Comparison of ENCODE assay signal across 21 mouse cellular contexts in genomic region chr6:84431622-84431955, GRCm38 (mm10).
DNase-seq lines count a peak whose midpoint lies in the region; ATAC-seq lines count a peak whose summit lies in the region.
"Had no signal": no experiment of that assay in that cellular context is flagged by ENCODE, and none has a peak within 500 bp of the region (broad histone marks: within the 10 kb centered on the region; RNA-seq: fewer than 3 reads in every experiment).

No protein-coding gene starts in this region.

- no peak for DNase-seq in adrenal gland, postnatal 14 days
- no peak for DNase-seq in cerebellum, postnatal 4 days (ENCODE audit: low spot score in 2 of 2)
- DNase-seq: adrenal gland, adult 2 months; cerebellum, adult 8-10 months; cerebellum, postnatal 36 days; gastrocnemius, postnatal 36 days; kidney, adult 11 months; layer of hippocampus, adult 9-11 months; lung, adult 18-20 months; lung, postnatal 10 days; thymus, adult 18-20 months; thymus, postnatal 36 days had no signal

- H3K4me3 ChIP-seq in intestine, embryonic 15.5 days (replicated peaks), result no peak overlapping the region
- no peak overlapping the region for H3K4me3 ChIP-seq in intestine, embryonic 16.5 days (ENCODE audit: low read length)
- H3K4me3 ChIP-seq in embryonic facial prominence, embryonic 12.5 days, result no peak overlapping the region
- no peak overlapping the region for H3K4me3 ChIP-seq in embryonic facial prominence, embryonic 15.5 days (replicated peaks)
- H3K4me3 ChIP-seq in limb, embryonic 15.5 days, result no peak overlapping the region
- H3K4me3 ChIP-seq: kidney, embryonic 15.5 days; liver, embryonic 12.5 days; midbrain, embryonic 12.5 days had no signal

- 58% methylated on average over 2 of the region's 2 CpGs for WGBS in intestine, embryonic 15.5 days
- WGBS in intestine, embryonic 16.5 days, result 80% methylated on average over 2 of the region's 2 CpGs
- WGBS in embryonic facial prominence, embryonic 12.5 days, result 46% methylated on average over 2 of the region's 2 CpGs
- 55% methylated on average over 2 of the region's 2 CpGs for WGBS in embryonic facial prominence, embryonic 15.5 days
- 51% methylated on average over 2 of the region's 2 CpGs for WGBS in limb, embryonic 15.5 days

- H3K9ac ChIP-seq in intestine, embryonic 15.5 days, result no peak overlapping the region
- no peak overlapping the region for H3K9ac ChIP-seq in intestine, embryonic 16.5 days (ENCODE audit: low read depth, low read length)
- H3K9ac ChIP-seq in embryonic facial prominence, embryonic 12.5 days, result peak overlapping the region; percentile 35; the same call in 1 of the 2 replicates
- no peak overlapping the region for H3K9ac ChIP-seq in embryonic facial prominence, embryonic 15.5 days
- H3K9ac ChIP-seq in limb, embryonic 15.5 days, result no peak overlapping the region
- H3K9ac ChIP-seq: kidney, embryonic 15.5 days; liver, embryonic 12.5 days; midbrain, embryonic 12.5 days had no signal

- ATAC-seq in intestine, embryonic 15.5 days, result 0 out of 2 replicates have a peak, but pooled peaks have one; percentile 8
- no peak for ATAC-seq in intestine, embryonic 16.5 days
- peak; percentile 57; the same call in 1 of the 2 replicates for ATAC-seq in embryonic facial prominence, embryonic 12.5 days (ENCODE audit: insufficient number of reproducible peaks, insufficient read depth, low FRiP score, low TSS enrichment)
- ATAC-seq in embryonic facial prominence, embryonic 15.5 days (ENCODE audit: insufficient number of reproducible peaks, low FRiP score, low TSS enrichment, low read depth), result no peak
- ATAC-seq in limb, embryonic 15.5 days (ENCODE audit: insufficient number of reproducible peaks, low FRiP score, low TSS enrichment, low read depth), result no peak
- ATAC-seq: hindbrain, postnatal 0 days; liver, embryonic 12.5 days had no signal

- no peaks in the 10 kb centered on the region for H3K9me3 ChIP-seq in intestine, embryonic 15.5 days
- H3K9me3 ChIP-seq in intestine, embryonic 16.5 days (ENCODE audit: control insufficient read depth, low read length), result no peaks in the 10 kb centered on the region
- no peaks in the 10 kb centered on the region for H3K9me3 ChIP-seq in embryonic facial prominence, embryonic 12.5 days
- no peaks in the 10 kb centered on the region for H3K9me3 ChIP-seq in embryonic facial prominence, embryonic 15.5 days (replicated peaks)
- H3K9me3 ChIP-seq in limb, embryonic 15.5 days, result no peaks in the 10 kb centered on the region
- H3K9me3 ChIP-seq: kidney, embryonic 15.5 days; liver, embryonic 12.5 days; midbrain, embryonic 12.5 days had no signal

- H3K4me2 ChIP-seq in intestine, embryonic 15.5 days (replicated peaks), result no peak overlapping the region
- H3K4me2 ChIP-seq in intestine, embryonic 16.5 days (ENCODE audit: low read depth, low read length), result no peak overlapping the region
- peak overlapping the region; percentile 26; the same call in 1 of the 2 replicates for H3K4me2 ChIP-seq in embryonic facial prominence, embryonic 12.5 days (replicated peaks)
- H3K4me2 ChIP-seq in embryonic facial prominence, embryonic 15.5 days (replicated peaks), result peak overlapping the region; percentile 23; the same call in 1 of the 2 replicates
- H3K4me2 ChIP-seq in limb, embryonic 15.5 days, result 0 out of 2 replicates have a peak overlapping the region, but pooled peaks have one; percentile 5
- H3K4me2 ChIP-seq: kidney, embryonic 15.5 days; liver, embryonic 12.5 days; midbrain, embryonic 12.5 days had no signal

- H3K4me1 ChIP-seq in intestine, embryonic 15.5 days (replicated peaks), result 0 out of 2 replicates have a peak, but pooled peaks cover 2% of the 10 kb centered on the region
- H3K4me1 ChIP-seq in intestine, embryonic 16.5 days (ENCODE audit: control insufficient read depth, insufficient read depth, low read length), result no peaks in the 10 kb centered on the region
- peaks cover 35% of the 10 kb centered on the region for H3K4me1 ChIP-seq in embryonic facial prominence, embryonic 12.5 days
- H3K4me1 ChIP-seq in embryonic facial prominence, embryonic 15.5 days, result peaks cover 36% of the 10 kb centered on the region
- peaks cover 37% of the 10 kb centered on the region for H3K4me1 ChIP-seq in limb, embryonic 15.5 days
- H3K4me1 ChIP-seq: kidney, embryonic 15.5 days; liver, embryonic 12.5 days; midbrain, embryonic 12.5 days had no signal

- no peaks in the 10 kb centered on the region for H3K27me3 ChIP-seq in intestine, embryonic 15.5 days (replicated peaks)
- H3K27me3 ChIP-seq in intestine, embryonic 16.5 days (replicated peaks; ENCODE audit: control insufficient read depth, insufficient read depth, low read length), result no peaks in the 10 kb centered on the region
- H3K27me3 ChIP-seq in embryonic facial prominence, embryonic 12.5 days, result no peaks in the 10 kb centered on the region
- no peaks in the 10 kb centered on the region for H3K27me3 ChIP-seq in embryonic facial prominence, embryonic 15.5 days
- 0 out of 2 replicates have a peak, but pooled peaks cover 3% of the 10 kb centered on the region for H3K27me3 ChIP-seq in limb, embryonic 15.5 days
- H3K27me3 ChIP-seq: midbrain, embryonic 12.5 days had no signal

- H3K36me3 ChIP-seq in intestine, embryonic 15.5 days, result no peaks in the 10 kb centered on the region
- H3K36me3 ChIP-seq in intestine, embryonic 16.5 days (ENCODE audit: control insufficient read depth, insufficient read depth, low read length), result no peaks in the 10 kb centered on the region
- no peaks in the 10 kb centered on the region for H3K36me3 ChIP-seq in embryonic facial prominence, embryonic 12.5 days
- H3K36me3 ChIP-seq in embryonic facial prominence, embryonic 15.5 days, result no peaks in the 10 kb centered on the region
- H3K36me3 ChIP-seq in limb, embryonic 15.5 days, result no peaks in the 10 kb centered on the region
- H3K36me3 ChIP-seq: kidney, embryonic 15.5 days; liver, embryonic 12.5 days; midbrain, embryonic 12.5 days had no signal

- no peak overlapping the region for H3K27ac ChIP-seq in intestine, embryonic 15.5 days
- no peak overlapping the region for H3K27ac ChIP-seq in intestine, embryonic 16.5 days (ENCODE audit: low read length)
- H3K27ac ChIP-seq in embryonic facial prominence, embryonic 12.5 days, result peak overlapping the region; percentile 94
- peak overlapping the region; percentile 65 for H3K27ac ChIP-seq in embryonic facial prominence, embryonic 15.5 days (replicated peaks)
- H3K27ac ChIP-seq in limb, embryonic 15.5 days, result peak overlapping the region; percentile 59; the same call in 1 of the 2 replicates
- H3K27ac ChIP-seq: hindbrain, postnatal 0 days; kidney, embryonic 15.5 days; liver, embryonic 12.5 days; midbrain, embryonic 12.5 days had no signal

Comparison
In these comparisons a context has a peak if more than half of its experiments do, and no peak if none do; other contexts are left out.
1. ATAC-seq: peak in intestine, embryonic 15.5 days (single experiment) and embryonic facial prominence, embryonic 12.5 days (single experiment); none in intestine, embryonic 16.5 days (single experiment), embryonic facial prominence, embryonic 15.5 days (single experiment) and limb, embryonic 15.5 days (single experiment).
2. H3K27ac ChIP-seq: peak in embryonic facial prominence, embryonic 12.5 days (single experiment), embryonic facial prominence, embryonic 15.5 days (single experiment) and limb, embryonic 15.5 days (single experiment); none in intestine, embryonic 15.5 days (single experiment) and intestine, embryonic 16.5 days (single experiment).
3. H3K4me2 ChIP-seq: peak in embryonic facial prominence, embryonic 12.5 days (single experiment), embryonic facial prominence, embryonic 15.5 days (single experiment) and limb, embryonic 15.5 days (single experiment); none in intestine, embryonic 15.5 days (single experiment) and intestine, embryonic 16.5 days (single experiment).